Mouse (Mus musculus): ENCODE results near the gene Immp2l.
"Not testable (repeated sequence)": the region's sequence is repeated elsewhere in the genome, so short reads cannot be mapped to it uniquely, and the experiment has no call there.

Immp2l gene

GRCm38 (mm10) chr12:41668280-41668679 lies 644.4 kb downstream of the Immp2l start:
- no peak for DNase-seq (ENCODE audit: low read depth, low spot score)

GRCm38 (mm10) chr12:41669481-41669880 lies 645.6 kb downstream of the Immp2l start:
- DNase-seq (ENCODE audit: low read depth, low spot score): no peak

GRCm38 (mm10) chr12:41674861-41675260 lies 651.0 kb downstream of the Immp2l start:
- no peak for DNase-seq (ENCODE audit: low read depth, low spot score)

GRCm38 (mm10) chr12:41680141-41680540 lies 656.3 kb downstream of the Immp2l start:
- no peak for DNase-seq (ENCODE audit: low read depth, low spot score)

GRCm38 (mm10) chr12:41682141-41682540 lies 658.3 kb downstream of the Immp2l start:
- peak; percentile 5 for DNase-seq (ENCODE audit: low read depth, low spot score)

GRCm38 (mm10) chr12:41689809-41690208 lies 665.9 kb downstream of the Immp2l start:
- DNase-seq (ENCODE audit: low read depth, low spot score): no peak

GRCm38 (mm10) chr12:41710608-41711007 lies 686.7 kb downstream of the Immp2l start:
- no peak for DNase-seq (ENCODE audit: low read depth, low spot score)

- DNase-seq (ENCODE audit: low read depth, low spot score): no peak
These were observed 693.1 kb downstream of the Immp2l start for GRCm38 (mm10) chr12:41716946-41717345.

GRCm38 (mm10) chr12:41724585-41724984 lies 700.7 kb downstream of the Immp2l start:
- no peak for DNase-seq (ENCODE audit: low read depth, low spot score)

- no peak for DNase-seq (ENCODE audit: low read depth, low spot score)
These were observed 702.8 kb downstream of the Immp2l start for GRCm38 (mm10) chr12:41726720-41727119.

GRCm38 (mm10) chr12:41727221-41727620 lies 703.3 kb downstream of the Immp2l start:
- DNase-seq (ENCODE audit: low read depth, low spot score): peak; percentile 49

GRCm38 (mm10) chr12:41727764-41728338 lies 704.0 kb downstream of the Immp2l start:
- no peak for DNase-seq (ENCODE audit: low read depth, low spot score)

- DNase-seq (ENCODE audit: low read depth, low spot score): no peak
These were observed 704.6 kb downstream of the Immp2l start for GRCm38 (mm10) chr12:41728467-41728866.

GRCm38 (mm10) chr12:41729780-41730179 lies 705.9 kb downstream of the Immp2l start:
- DNase-seq (ENCODE audit: low read depth, low spot score): no peak

- DNase-seq (ENCODE audit: low read depth, low spot score): no peak
These were observed 709.3 kb downstream of the Immp2l start for GRCm38 (mm10) chr12:41733168-41733567.

GRCm38 (mm10) chr12:41742887-41743286 lies 719.0 kb downstream of the Immp2l start:
- DNase-seq (ENCODE audit: low read depth, low spot score): no peak

GRCm38 (mm10) chr12:41763396-41763795 lies 739.5 kb downstream of the Immp2l start:
- DNase-seq (ENCODE audit: low read depth, low spot score): no peak

- no peak for DNase-seq (ENCODE audit: low read depth, low spot score)
These were observed 750.1 kb downstream of the Immp2l start for GRCm38 (mm10) chr12:41773961-41774360.

GRCm38 (mm10) chr12:41774623-41775323 lies 750.9 kb downstream of the Immp2l start:
- no peak for DNase-seq (ENCODE audit: low read depth, low spot score)

GRCm38 (mm10) chr12:41777762-41778161 lies 753.9 kb downstream of the Immp2l start:
- DNase-seq (ENCODE audit: low read depth, low spot score): not testable (repeated sequence)

GRCm38 (mm10) chr12:41793681-41794080 lies 769.8 kb downstream of the Immp2l start:
- DNase-seq (ENCODE audit: low read depth, low spot score): not testable (repeated sequence)

GRCm38 (mm10) chr12:41829517-41829916 lies 805.6 kb downstream of the Immp2l start:
- DNase-seq (ENCODE audit: low read depth, low spot score): no peak

- no peak for DNase-seq (ENCODE audit: low read depth, low spot score)
These were observed 807.8 kb downstream of the Immp2l start for GRCm38 (mm10) chr12:41831731-41832130.
